Mouse (Mus musculus) liver, embryonic 14.5 days (tissue): ENCODE data around the gene Gm48551.

Source experiments
- CTCF ChIP-seq: IDR thresholded peaks from 2 replicates; pipeline ENCODE4 v1.5.1; 2016; ENCODE audit warnings: antibody characterized with exemption, low read depth, control low read depth
- EP300 ChIP-seq: IDR thresholded peaks from 2 replicates; pipeline ENCODE4 v1.6.1; 2016; ENCODE audit warnings: antibody characterized with exemption, low read depth

GRCm38 (mm10) chr10:81414682-81415081 lies 30.4 kb downstream of the Gm48551 start:
- TF ChIP-seq EP300 (no peak), CTCF (no peak)
